Mouse (Mus musculus) monocyte, adult 59 days (primary cell): Measurements from ENCODE around the gene Ccr1l1. TPM values are rescaled to one million over a fixed set of nuclear protein-coding genes. Genes with fewer than 3 reads are reported as not detected.

Experiments used
- total RNA-seq, 2 experiments: library from RNA; stranded (reverse); gene quantifications; one replicate each; pipeline ENCODE4 v1.2.4; 2023

Ccr1l1 gene
- 1 to 10 TPM in 1 of 2 experiments, under 1 TPM in 1; 0.76 to 1.5 TPM for total RNA-seq

DNA sequence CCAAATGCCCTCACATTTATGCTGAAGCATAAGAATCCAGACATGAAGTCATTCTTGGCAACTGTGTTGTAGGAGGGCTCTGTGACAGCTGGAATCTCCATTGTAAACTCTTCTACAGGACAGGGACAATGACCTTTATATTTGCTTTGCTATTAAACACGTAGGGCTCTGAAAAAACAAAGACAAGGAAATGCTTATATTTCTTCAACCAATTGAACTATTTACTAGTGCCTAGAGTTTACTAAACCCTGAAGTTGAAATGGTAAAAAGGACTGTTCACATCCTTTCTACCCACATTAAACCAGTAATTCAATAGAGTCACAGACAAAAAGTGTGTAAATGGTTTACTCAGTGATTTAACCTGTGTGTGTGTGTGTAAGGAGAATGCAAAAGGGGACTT is at the start of gene Ccr1l1:
Ccr1l1 (minus strand) TSS at position 101 of the 400 bp plus-strand sequence.

DNA sequence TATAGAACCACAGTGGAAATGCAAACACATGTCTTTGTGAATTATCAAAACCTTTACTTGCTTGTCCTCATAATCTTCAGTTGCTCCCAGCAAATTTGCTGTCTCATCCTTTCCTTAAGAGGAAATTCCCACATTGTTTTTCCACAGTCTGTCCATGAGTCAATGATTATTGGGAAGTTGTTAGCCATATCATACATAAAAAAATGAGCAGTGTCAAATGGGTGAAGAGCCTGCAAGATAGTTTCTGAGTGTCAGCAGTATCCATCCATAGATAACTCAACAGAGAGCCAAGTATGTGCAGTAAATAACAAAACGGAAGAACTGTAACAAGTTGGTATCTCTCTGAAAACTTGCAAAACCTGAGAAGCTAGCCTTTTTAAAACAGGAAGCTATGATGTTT is 43.5 kb upstream of the Ccr1l1 start, which contains the start of gene Ccr3:
Ccr3 (plus strand) TSS at position 301 of the 400 bp plus-strand sequence.

DNA sequence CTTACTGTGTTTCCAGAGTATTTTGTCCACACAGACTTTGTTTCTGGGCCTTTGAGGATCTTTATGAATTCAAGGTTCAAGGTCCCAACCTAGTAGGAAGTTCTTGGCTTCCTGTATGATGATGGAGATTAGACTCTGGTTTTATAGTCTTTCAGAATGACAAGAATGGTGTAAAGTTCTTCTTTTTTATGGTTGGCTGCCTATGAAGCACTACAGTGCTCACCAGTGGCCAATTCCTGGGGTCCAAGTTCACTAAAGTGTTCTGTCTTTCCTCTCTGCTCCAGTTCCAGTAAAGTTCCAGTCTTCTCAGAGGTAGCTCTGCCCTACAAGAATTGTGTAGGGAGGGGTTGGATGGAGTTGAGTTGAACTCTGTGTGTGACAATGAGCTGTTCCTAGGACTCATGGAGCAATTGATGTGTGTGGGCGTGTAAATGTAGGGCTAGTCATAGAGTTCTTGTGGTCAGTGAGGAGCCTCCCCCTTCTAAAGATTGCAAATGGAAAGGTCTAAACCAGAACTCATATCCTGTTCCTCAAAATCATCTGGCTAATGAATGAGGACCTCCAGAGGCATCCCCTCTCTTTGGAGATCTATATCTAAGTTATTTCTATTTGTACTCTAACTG is 9.8 kb downstream of the Ccr1l1 start, which contains the start of gene Ccr1:
Ccr1 (minus strand) TSS at position 403 of the 623 bp plus-strand sequence.

Other genes with a start within 250 kb of the Ccr1l1 start
- 1 to 10 TPM in 1 of 2 experiments, under 1 TPM in 1; 0.76 to 1.0 TPM for gene Cxcr6, start 171.9 kb downstream of the Ccr1l1 start, total RNA-seq
- 10 to 100 TPM; 39.5 to 39.9 TPM for gene Fyco1, start 126.5 kb downstream of the Ccr1l1 start, total RNA-seq
- gene Xcr1, start 116.4 kb downstream of the Ccr1l1 start, total RNA-seq, result under 1 TPM; 0.24 to 0.82 TPM
- gene Ccr1, start 9.7 kb downstream of the Ccr1l1 start, total RNA-seq, result 10 to 100 TPM in 1 of 2 experiments, 1 to 10 TPM in 1; 7.7 to 14.9 TPM
- gene Ccr3, start 43.6 kb upstream of the Ccr1l1 start, total RNA-seq, result 10 to 100 TPM; 48.5 to 49.2 TPM
- 100 to 1,000 TPM; 370 to 472 TPM for gene Ccr2, start 123.5 kb upstream of the Ccr1l1 start, total RNA-seq
- gene Ccr5, start 143.1 kb upstream of the Ccr1l1 start, total RNA-seq, result 10 to 100 TPM; 10.2 to 11.8 TPM